Mouse (Mus musculus) forebrain, embryonic 11.5 days (tissue): ENCODE measurements around the gene Lgals3bp. TPM values are rescaled to one million over a fixed set of nuclear protein-coding genes. Genes with fewer than 3 reads are reported as not detected.

Experiments used
- ATAC-seq: fragments of 200-750 bp; cut with Nextera tagmentation; replicated peaks from 2 replicates; pipeline ENCODE4 v1.8.0; 2017; ENCODE audit warnings: moderate TSS enrichment; ENCODE audit not compliant: low FRiP score
- DNase-seq: peaks from one replicate; pipeline ENCODE4 v3.0.0-alpha.2; 2017; ENCODE audit warnings: low spot score
- H3K27ac ChIP-seq: fragments of 300-500 bp; sonication (generic); 2 replicates; pipeline ENCODE4 v1.5.1; 2014; ENCODE audit warnings: low read depth, low read length
- H3K27me3 ChIP-seq: fragments of 300-500 bp; sonication (generic); 2 replicates; pipeline ENCODE4 v1.6.1; 2014; ENCODE audit warnings: mild to moderate bottlenecking, low read length, mixed read lengths; ENCODE audit not compliant: control insufficient read depth, insufficient read depth
- H3K36me3 ChIP-seq: fragments of 300-500 bp; sonication (generic); 2 replicates; pipeline ENCODE4 v1.6.1; 2014; ENCODE audit warnings: mild to moderate bottlenecking, low read length, moderate library complexity, mixed read lengths; ENCODE audit not compliant: control insufficient read depth, insufficient read depth
- H3K4me1 ChIP-seq: fragments of 300-500 bp; sonication (generic); replicated peaks from 2 replicates; pipeline ENCODE4 v1.6.1; 2014; ENCODE audit warnings: low read length, mixed read lengths; ENCODE audit not compliant: control insufficient read depth, insufficient read depth
- H3K4me2 ChIP-seq: fragments of 300-500 bp; sonication (generic); 2 replicates; pipeline ENCODE4 v1.6.1; 2014; ENCODE audit warnings: low read depth, mild to moderate bottlenecking, low read length, moderate library complexity, mixed read lengths; ENCODE audit not compliant: severe bottlenecking
- H3K4me3 ChIP-seq: fragments of 300-500 bp; sonication (generic); 2 replicates; pipeline ENCODE4 v1.5.1; 2014; ENCODE audit warnings: low read depth, low read length
- H3K9ac ChIP-seq: fragments of 300-500 bp; sonication (generic); 2 replicates; pipeline ENCODE4 v1.6.1; 2014; ENCODE audit warnings: low read length
- H3K9me3 ChIP-seq: fragments of 300-500 bp; sonication (generic); 2 replicates; pipeline ENCODE4 v1.6.1; 2016; ENCODE audit warnings: low read length, mixed read lengths; ENCODE audit not compliant: control insufficient read depth
- WGBS: fragments of 180-500 bp; shearing (Covaris S2); extraction: QIAGEN DNeasy Blood & Tissue Kit; methylation state at CpG from one replicate; pipeline ENCODE4 v1.1.7; 2014; 5-methylcytosine and 5-hydroxymethylcytosine counted together
- polyA plus RNA-seq: library from polyadenylated mRNA; unstranded; fragments of >200 nt; fragmentation: Nextera tagmentation; extraction: Ambion mirVana; gene quantifications from 2 replicates; pipeline ENCODE4 v1.2.1, GENCODE M21; 2014

The Lgals3bp gene
- polyA plus RNA-seq, 1 experiment from 2014 or later: 1.1 TPM

DNA sequence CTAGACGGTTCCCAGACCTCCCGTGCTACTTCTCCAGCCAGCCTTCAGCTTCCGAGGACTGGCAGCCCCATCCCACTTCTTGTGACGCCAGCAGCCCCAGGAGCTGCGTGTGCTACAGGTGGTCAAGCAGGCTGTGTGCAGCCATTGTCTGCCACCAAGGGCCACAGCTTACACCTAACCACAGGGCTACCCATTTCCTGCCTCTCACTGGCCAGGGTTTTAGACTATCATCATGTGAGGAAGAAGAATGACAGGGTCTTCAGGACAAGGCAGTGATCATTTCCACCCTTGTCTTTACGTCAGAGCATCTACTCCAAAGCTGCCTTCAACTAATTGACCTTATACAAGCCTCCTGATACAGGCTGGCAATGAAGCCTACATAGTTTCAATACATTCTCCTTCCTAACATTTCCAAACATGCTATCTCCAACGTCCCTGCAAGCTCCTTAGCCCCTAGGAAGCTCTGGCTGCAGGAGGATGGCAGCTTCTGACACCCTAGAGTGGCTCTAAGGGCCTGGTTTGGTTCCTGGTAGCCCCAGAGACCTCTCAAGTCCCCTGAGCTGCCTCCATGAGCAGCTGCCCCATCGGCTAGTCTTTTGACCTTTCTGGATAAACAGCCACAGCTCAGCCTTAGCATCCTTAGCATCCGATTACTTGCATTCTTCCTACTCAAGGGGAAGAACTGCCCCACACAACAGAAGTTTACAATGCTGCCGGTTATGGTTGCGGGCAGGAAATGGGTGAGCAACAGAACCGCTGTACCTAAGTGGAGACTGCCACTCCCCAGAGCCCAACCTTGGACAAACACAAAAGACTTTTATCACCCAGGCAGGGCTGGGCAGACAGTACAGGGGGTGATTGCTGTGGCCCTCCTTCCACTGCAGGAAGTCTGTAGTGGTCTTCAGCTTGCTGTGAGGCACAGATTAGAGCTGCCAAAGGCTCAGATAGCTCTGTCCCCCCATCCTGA, 7.5 kb upstream of the Lgals3bp start:
- Histone ChIP-seq H3K9ac (no peak overlapping the region), H3K4me1 (no peaks in the 10 kb centered on the region), H3K4me3 (no peak overlapping the region), H3K4me2 (no peak overlapping the region), H3K27ac (no peak overlapping the region), H3K9me3 (no peaks in the 10 kb centered on the region), H3K36me3 (no peaks in the 10 kb centered on the region; the same call in 1 of the 2 replicates), H3K27me3 (no peaks in the 10 kb centered on the region)
- no peak for ATAC-seq
- no peak for DNase-seq
- 84% methylated on average over 12 of the region's 12 CpGs for WGBS

DNA sequence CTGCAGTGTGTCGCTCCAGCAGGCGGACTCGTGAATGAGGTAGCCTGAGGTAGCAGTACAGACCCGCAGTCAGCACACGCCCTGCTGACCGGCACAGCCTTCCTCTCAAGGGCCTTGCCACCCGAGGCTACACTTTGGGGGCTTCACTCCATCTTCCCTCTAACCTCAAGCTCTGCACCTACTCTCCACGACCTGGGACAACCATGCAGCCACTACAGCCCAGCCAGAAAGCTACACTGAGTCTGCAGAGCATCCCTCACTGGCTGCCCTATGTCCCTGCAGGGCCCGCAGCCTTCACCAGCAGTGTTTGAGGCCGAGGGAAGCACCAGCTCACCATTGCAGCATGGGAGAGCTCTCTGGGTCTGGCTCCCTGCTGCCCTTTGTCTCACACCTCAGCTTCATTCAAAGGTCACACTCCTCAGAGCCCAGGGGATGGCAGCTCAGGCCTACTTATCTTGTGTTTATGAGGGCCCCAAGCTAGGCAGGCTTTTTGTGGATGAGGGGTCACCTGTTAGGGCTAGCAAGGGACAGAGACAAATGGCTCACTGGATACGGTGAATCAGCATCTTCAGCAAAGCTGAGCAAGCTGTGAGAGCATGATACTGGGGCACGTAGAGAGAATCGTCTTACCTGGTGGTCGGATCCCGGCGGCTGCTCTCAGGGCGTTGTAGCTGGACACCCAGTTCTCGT, 6.3 kb upstream of the Lgals3bp start:
- H3K27ac ChIP-seq: no peak overlapping the region
- no peak overlapping the region for H3K9ac ChIP-seq
- no peaks in the 10 kb centered on the region for H3K4me1 ChIP-seq
- H3K36me3 ChIP-seq: no peaks in the 10 kb centered on the region; the same call in 1 of the 2 replicates
- ATAC-seq (no peak), DNase-seq (no peak)
- no peaks in the 10 kb centered on the region for H3K9me3 ChIP-seq
- H3K27me3 ChIP-seq: no peaks in the 10 kb centered on the region
- no peak overlapping the region for H3K4me2 ChIP-seq
- no peak overlapping the region for H3K4me3 ChIP-seq
- 85% methylated on average over 18 of the region's 18 CpGs for WGBS

DNA sequence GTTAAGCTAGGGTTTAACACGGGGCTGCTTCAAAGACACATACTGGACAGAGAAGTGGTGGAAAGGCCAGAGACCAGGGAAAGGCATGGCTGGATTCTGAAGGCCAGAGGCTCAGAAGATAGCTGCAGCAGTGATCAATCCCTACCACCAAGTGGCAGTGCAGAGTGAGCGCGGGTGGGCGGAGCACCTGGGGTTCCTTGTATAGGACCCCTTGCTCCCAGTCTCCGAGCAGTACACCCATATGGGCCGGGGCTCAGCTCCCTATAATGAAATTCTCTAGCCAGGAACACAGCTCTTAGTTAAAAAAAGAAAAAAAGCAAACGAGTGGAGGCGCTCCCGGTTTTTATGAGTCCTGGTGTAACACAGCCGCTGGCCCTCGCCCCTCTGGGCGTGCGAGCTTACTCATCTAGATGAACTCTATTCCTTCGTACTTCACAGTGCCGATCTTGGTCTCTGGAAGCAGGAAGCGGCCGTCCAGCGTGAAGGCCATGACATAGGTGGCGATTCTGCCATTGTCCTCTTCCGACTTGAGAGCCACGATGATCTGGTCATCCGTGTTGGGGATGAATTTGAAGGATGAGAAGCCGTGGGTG, 5.5 kb upstream of the Lgals3bp start:
- Histone ChIP-seq H3K9me3 (no peaks in the 10 kb centered on the region), H3K36me3 (no peaks in the 10 kb centered on the region; the same call in 1 of the 2 replicates), H3K4me1 (no peaks in the 10 kb centered on the region), H3K27ac (no peak overlapping the region), H3K4me2 (no peak overlapping the region), H3K9ac (no peak overlapping the region), H3K4me3 (no peak overlapping the region), H3K27me3 (no peaks in the 10 kb centered on the region)
- DNase-seq (no peak), ATAC-seq (no peak)
- WGBS: 85% methylated on average over 23 of the region's 23 CpGs

DNA sequence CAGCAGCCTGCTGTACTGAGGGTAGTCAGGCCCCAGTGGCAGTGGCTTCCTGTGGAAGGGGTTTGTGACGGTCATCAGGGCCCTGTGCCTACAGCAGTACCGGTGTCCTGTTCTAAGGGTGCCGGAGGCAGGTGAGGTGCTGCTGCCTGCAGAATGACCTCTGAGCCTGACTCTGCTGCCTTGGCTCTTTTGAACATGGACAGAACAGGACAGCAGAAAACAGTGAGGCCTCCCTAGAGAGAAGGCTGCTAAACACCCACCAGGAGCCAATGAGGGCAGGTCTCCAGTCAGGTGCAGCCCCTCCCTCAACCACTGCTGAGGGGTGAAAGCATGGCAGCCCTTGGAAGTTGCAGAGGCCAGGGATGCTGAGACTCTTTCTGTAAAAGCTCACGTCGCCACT, 4.6 kb upstream of the Lgals3bp start:
- H3K9me3 ChIP-seq: no peaks in the 10 kb centered on the region
- H3K27ac ChIP-seq: no peak overlapping the region
- no peak overlapping the region for H3K4me2 ChIP-seq
- no peak overlapping the region for H3K9ac ChIP-seq
- H3K4me3 ChIP-seq: no peak overlapping the region
- WGBS: 91% methylated on average over 5 of the region's 5 CpGs
- H3K36me3 ChIP-seq: no peaks in the 10 kb centered on the region; the same call in 1 of the 2 replicates
- H3K27me3 ChIP-seq: no peaks in the 10 kb centered on the region
- H3K4me1 ChIP-seq: no peaks in the 10 kb centered on the region
- DNase-seq: no peak
- ATAC-seq: no peak

DNA sequence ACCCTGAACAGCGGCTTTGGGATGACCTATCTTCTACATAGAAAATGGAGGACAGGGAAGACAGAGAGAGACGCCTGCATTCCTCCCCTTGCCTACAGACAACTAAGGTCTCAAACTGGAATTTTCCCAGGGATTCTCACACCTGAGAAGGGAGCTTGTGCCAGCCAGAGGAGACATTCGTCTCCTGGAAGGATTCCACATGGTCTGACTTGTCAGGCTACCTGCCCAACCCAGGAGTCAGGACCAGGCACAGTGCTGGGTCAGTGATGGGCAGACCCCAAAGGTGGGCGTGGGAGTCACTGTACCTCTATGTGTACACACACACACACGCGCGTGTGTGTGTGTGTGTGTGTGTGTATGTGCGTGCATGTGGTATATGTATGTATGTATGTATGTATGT, 3.4 kb upstream of the Lgals3bp start:
- no peak overlapping the region for H3K27ac ChIP-seq
- H3K9ac ChIP-seq: no peak overlapping the region
- no peaks in the 10 kb centered on the region; the same call in 1 of the 2 replicates for H3K36me3 ChIP-seq
- H3K4me1 ChIP-seq: no peaks in the 10 kb centered on the region
- 95% methylated on average over 8 of the region's 8 CpGs for WGBS
- no peak for DNase-seq
- ATAC-seq: no peak
- no peaks in the 10 kb centered on the region for H3K9me3 ChIP-seq
- no peaks in the 10 kb centered on the region for H3K27me3 ChIP-seq
- H3K4me3 ChIP-seq: no peak overlapping the region
- H3K4me2 ChIP-seq: no peak overlapping the region

DNA sequence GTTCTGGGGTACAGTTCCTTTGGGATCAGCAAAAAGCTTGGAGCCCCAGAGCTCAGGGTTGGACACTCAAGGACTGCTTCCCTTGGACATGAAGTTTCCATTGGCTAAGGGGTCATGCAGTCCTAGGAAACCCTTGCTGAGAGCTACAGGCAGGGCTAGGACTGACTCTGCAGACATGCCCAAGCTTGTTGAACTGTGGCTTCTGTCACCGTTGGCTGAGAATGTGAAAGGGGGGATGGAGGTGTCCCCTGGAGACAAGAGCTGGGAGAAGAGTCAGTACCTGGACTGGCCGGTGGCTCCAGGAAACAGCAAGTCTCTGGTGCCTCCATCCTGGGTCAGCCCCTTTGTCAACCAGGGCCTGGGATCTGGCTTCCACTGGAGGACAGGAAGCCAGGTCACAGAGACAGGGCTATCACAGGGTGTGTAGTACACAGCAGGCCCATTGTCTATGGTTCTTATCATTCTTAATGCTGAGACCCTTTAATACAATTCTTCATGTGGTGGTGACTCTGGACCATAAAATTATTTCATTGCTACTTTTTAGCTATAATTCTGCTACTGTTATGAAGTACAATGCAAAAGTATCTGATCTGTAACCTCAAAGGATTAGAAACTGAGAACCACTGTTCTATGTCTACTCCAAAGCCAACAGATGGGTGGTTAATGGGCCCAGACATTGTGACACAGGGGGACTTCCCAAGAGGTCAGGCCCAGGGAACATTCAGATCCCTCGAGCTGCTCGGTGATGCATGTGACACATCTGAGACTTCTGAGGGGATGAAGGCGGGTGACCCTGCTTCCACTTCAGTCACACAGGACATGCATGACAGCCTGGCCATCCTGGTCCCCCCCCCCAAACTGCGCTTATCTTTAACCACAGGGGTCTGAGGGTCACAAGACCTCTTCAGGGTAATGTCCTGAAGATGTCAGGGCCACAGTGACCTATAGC, 2.3 kb upstream of the Lgals3bp start:
- 78% methylated on average over 6 of the region's 6 CpGs for WGBS
- no peaks in the 10 kb centered on the region; the same call in 1 of the 2 replicates for H3K36me3 ChIP-seq
- H3K4me2 ChIP-seq: no peak overlapping the region
- ATAC-seq: no peak
- no peak overlapping the region for H3K4me3 ChIP-seq
- H3K9me3 ChIP-seq: no peaks in the 10 kb centered on the region
- no peaks in the 10 kb centered on the region for H3K27me3 ChIP-seq
- no peak for DNase-seq
- H3K4me1 ChIP-seq: no peaks in the 10 kb centered on the region
- H3K27ac ChIP-seq: no peak overlapping the region
- no peak overlapping the region for H3K9ac ChIP-seq

DNA sequence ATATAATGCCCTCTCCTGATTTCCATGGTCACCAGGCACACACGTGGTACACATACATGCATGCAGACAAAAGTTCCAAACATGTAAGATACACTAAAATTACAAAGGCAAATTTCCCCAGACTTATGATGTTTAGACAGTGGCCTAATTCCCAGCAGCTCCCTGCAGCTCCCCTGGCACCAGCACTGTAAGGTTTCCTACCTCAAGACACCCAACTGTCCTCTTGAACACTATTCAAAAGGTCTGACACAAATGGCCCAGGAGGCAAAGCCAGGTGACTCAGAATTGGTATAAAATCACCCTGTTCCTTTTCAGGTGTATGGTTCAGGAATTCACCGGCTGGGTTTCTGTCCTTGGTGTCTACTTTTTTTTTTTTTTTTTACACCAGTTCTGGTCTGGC, 1.3 kb upstream of the Lgals3bp start:
- Histone ChIP-seq H3K27ac (no peak overlapping the region), H3K4me1 (no peaks in the 10 kb centered on the region), H3K27me3 (no peaks in the 10 kb centered on the region), H3K9ac (no peak overlapping the region), H3K9me3 (no peaks in the 10 kb centered on the region), H3K4me2 (no peak overlapping the region), H3K4me3 (no peak overlapping the region), H3K36me3 (no peaks in the 10 kb centered on the region; the same call in 1 of the 2 replicates)
- WGBS: 90% methylated on average over 2 of the region's 2 CpGs
- DNase-seq: no peak
- no peak for ATAC-seq

DNA sequence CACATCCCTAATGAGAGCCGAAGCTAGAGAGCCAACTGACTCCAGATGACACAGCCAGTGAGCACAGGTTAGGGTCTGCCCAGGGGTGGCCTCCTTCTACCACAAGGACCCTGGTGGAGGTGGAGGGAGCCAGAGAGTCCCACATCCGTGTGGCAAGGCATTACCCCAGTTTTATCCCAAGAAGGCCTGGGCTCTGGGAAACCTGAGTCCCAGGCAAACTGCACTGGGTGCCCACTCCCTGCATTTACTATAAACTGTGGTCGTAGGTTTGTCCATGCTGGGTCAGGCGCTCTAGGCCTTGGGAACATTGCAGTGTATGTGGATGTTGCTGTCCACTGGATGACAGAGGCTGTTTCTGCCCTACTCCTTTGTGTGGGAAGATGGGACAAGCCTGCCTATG, 697 bp downstream of the Lgals3bp start:
- Histone ChIP-seq H3K36me3 (no peaks in the 10 kb centered on the region; the same call in 1 of the 2 replicates), H3K9ac (no peak overlapping the region), H3K27ac (no peak overlapping the region), H3K9me3 (no peaks in the 10 kb centered on the region), H3K27me3 (no peaks in the 10 kb centered on the region), H3K4me1 (no peaks in the 10 kb centered on the region), H3K4me3 (no peak overlapping the region), H3K4me2 (no peak overlapping the region)
- WGBS: 84% methylated on average over 4 of the region's 4 CpGs
- ATAC-seq (no peak), DNase-seq (no peak)
